Mouse (Mus musculus) R1 (cell line): ENCODE measurements at regions not wholly inside any gene's neighbourhood (a gene's known extent, or its start where the extent isn't known, plus 50 kb on each side); places are given as distances from the start of the nearest gene placed in this dataset.

Experiments used
- DNase-seq: peaks from one replicate; pipeline ENCODE4 v3.0.0-alpha.2; 2018; ENCODE audit warnings: low read depth, low spot score

DNA sequence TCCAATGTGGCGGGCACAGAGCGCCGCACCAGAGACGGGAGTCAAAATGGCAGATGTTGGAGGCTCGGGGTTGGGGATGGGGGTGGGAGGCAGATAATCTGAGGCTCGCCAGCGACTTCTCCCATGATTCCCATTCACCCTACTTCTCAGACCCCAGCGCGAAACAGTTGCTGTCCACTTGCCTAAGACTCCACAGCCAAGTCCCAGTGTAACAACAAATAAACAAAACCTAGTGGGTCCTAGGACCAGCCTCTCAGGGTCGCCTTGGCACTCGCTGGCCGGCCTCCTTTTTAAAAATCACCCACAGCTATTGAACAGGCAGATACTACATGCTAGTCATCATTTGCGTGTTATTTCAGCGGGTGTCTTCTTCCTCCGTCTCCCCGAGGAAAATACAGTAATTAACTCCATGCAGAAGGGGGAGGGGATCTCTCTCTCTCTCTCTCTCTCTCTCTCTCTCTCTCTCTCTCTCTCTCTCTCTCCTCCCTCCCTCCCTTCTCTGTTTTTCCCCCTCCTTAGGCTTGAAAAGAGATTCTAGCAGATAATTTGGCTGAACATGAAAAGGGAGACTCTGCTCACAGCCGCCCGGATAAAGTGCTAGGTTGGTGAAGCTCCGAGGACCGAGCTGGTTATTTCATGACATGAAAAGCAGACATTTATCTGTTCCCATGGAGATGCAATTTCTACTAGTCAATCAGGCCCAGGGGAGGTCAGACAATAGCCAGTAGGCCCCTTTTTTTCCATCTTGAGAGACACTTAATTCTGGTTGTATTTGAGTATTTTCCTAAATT, 71.9 kb upstream of the Zfp217 start:
- DNase-seq, result peak; percentile 44

DNA sequence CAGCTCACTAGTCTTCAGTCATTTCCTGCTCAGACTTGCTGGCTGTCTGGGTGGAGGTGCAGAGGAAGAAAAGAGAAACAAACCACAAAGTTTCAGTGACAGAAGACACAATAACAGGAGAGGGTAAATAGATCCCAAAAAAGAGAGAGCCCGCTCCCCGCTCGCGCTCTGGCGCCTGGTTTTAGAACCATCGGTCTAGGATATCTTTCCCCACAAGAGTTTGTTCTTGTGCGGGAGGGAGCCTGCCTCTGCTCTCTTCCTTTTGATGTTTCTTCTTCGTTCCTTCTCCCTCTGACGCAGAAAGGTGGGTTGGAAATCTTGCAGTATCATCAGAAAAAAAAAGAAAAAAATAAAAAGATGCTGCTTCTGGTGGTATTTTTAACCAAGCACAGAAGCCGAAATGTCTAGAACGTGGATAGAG, 71.3 kb upstream of the Zfp217 start:
- no peak for DNase-seq

DNA sequence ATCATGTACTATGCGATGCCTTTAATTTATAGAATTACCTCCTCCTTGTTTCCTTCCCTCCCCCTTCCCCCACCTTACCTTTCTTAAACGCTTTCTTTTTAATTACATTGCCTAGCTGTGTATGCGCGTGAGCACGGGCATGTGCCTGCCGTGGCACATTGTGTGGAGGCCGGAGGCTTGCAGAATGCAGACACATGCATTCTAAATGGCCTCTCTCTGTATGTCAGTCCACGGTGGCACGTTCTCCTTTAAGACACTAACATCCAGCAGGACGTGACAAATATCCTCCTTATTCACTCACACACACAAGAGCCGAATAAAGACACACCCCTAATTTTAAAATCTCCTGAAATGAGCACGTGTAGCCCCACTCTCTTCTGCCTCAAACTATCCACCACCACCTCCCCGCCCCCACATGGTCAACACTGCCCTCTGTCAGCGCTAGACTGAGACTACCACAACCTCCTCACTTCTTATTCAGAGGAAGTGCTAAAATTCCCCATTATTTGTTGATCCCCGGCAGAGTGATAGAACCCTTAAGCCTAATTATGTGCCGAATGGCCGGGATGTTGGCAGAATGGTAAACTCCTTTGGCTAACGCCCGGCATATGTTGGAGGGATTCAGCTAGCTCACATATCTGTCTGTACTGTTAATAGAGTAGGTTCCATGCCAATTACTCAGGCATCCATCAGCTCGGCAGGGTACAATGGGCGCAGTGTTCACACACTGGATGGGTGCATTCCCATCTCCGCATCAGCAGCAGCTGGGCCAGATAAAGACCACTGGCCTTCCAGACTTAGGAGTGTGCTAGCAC, 70.5 kb upstream of the Zfp217 start:
- DNase-seq, result no peak

DNA sequence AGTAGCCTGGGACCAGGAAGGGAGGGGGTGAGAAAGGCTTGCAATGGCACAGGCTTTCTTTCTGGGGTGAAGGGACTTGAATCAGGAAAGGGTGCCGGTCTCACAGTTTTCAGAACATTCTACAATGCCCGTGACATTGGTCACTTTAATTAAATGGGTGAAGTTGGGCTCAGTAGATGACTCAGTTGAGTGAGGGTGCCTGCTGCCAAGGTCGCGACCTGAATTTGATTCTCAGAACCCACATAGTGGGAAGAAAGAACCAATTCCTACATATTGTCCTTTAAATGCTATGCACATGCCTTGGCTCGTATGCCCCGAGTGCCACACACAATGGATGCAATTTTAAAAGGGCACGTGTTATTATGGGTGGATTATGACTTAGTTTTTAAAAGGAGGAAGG, 68.4 kb upstream of the Zfp217 start:
- DNase-seq, result no peak

DNA sequence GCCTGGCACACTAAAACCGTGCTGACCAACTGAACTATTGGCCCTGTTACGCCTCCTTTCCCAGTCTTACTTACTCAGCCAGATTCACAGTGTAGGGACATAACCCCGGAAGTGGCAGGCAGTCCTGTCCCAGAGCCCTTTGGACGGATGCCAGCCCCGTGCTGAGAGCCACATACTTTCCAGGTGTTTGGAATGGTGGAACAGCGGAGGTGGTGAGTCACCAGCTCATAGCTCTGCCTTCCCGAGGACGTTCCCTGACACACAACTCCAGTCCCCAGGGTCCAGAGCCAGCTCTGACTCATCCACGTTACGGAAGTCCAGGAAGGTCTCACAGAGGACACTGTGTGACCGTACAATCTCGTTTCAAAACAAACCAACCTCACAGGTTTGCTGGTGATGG, 61.2 kb upstream of the Zfp217 start:
- peak; percentile 57 for DNase-seq

DNA sequence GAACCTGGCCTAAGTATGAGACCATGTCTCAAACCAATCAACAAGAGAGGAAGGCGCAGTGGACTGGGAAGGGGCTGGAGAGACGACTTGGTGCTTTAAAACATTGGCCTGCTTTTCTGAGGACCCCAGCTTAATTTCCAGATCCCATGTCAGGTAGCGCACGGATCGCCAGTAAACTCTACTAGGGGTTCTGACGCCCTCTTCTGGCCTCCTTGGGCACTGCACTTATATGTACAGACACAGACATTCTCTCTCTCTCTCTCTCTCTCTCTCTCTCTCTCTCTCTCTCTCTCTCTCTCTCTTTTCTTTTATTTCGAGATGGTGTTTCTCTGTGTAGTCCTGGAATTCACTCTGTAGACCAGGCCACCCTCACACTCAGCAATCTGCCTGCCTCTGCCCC, 60.0 kb upstream of the Zfp217 start:
- peak; percentile 84 for DNase-seq

DNA sequence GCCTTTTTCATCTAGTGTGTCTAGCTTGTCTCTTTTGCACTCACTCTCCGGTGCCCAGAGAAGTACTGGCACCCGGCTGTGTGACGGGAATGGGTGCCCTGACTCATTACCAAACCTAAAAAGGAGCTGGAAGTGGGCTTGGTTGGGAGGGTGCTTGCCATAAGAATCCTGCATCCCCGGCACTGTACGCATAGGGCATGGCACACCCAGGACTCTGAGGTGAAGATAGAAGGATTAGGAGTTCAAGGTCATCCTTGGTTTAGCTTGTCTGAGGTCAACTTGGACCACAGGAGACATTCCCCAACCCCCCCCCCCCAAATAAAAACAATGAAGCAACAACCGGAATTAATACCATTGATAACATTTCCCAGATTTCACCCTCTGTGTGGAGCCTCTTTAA, 59.5 kb upstream of the Zfp217 start:
- peak; percentile 71 for DNase-seq

DNA sequence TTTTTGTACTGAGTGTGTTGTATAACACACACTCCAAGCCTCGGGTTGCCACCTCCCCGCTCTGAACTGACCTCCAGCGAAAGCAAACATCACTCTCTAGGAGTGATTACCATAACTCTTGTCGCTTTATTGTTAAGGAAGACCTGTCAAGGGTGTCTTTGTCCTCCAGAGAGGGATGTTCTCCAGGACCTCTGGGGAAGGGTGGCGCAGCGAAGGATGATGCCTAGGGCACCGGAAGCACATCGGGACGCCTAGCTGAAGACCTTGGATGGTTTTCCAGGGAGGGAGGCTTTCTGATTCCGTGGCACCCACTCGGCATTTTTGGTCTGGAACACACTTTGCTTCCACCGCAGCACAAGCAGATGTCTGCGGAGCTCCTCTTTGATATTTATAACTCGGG, 59.0 kb upstream of the Zfp217 start:
- DNase-seq, result peak; percentile 73

DNA sequence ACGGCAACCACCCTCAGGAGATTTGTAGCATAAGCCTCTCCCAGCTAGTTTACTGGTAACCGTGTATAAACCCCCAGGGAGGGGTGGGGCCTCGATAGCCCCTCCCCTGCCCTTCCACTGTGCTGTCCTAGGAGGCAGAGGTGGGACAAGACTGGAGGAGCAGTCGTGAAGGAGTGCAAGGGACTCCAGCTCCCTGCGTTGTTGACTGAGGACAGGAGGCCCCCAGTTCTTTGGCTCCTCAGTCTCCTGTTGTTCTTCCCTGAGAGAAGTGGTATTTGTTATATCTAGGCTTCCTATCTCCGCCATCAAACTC, 58.5 kb upstream of the Zfp217 start:
- peak; percentile 93 for DNase-seq

DNA sequence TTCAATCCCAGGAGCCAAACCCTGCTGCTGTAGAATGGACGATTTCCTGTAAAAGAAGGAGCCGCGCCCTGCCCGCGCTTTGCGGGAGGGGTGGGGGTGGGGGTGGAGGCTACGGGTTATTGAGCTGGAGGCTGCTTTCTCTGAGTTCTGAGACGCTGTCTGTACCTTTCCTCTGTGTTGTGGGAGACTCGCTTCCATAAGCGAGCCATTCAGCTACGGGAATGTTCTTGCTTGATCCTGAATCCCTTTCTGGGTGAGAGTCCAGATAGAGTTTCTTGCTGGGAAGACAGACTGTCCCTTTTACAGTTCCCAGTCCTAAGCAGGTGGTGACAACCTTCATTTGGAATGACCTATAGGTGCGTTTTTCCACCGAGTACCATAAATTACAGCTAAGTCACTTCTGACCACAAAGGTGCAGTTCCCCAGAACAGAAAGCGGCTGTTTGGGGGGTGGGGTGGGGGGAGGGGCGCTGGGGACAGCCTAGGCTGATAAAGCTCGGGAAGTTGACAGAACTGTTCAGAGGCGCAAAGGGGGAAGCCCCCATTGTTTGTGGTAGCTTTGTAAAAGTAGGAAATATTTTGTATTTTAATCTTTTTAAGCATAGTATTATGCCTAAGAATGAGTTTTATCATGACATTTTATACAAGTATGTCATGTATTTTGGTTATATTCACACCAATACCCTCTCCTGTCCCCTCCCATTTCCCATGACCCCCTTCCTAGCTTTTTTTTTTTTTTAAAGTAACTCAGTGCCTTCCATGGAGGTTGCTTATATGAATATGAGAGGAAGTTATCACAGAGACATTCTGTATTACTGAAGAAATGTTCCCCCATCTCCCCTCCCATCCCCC, 57.9 kb upstream of the Zfp217 start:
- DNase-seq, result peak; percentile 83

DNA sequence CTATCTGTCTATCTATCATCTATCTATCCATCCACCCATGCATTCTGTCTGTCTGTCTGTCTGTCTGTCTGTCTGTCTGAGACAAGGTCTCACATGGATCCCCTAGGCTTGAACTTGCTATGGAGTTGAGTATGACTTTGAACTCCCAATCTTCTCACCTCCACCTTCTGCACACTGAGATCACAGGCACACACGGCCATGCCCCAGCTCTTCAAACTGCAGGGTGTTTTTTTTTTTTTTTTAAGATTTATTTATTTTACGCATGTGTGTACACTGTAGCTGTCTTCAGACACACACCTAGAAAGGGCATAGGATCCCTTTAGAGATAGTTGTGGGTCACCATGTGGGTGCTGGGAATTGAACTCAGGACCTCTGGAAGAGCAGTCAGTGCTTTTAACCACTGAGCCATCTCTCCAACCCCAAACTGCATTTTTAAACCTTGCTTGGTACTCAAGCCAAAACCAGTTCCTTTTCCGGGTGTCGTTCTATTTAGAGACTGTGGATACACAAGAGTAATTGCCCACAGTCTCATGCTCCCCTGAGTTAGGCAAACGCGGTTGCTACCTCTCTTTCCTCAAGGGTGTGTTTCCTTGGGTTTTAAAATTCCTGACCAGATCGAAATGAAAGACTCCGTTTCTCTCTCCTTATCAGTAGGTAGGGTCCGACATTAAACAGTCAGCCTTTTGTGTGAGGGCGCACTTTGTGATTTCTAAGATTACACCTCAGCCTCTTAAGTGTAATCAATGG, 57.0 kb upstream of the Zfp217 start:
- DNase-seq, result peak; percentile 54

DNA sequence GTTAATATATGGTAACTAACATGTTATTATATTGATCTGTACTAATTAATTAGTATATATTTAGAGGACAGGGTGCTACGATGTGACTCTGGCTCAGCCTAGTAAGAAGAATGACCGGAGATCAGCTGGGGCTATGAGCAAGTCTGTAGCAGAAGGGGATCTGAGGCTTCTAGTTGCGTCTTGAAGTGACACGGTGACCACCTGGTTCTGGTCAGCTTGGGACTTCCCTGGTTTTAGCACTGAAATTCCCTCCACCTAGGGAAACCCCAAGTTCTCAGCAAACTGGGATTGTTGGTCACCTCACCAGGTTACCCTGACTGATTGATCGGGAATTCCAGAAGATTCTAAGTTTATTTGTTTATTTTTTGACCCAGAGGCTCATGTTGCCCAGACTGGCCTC, 55.6 kb upstream of the Zfp217 start:
- DNase-seq, result no peak

DNA sequence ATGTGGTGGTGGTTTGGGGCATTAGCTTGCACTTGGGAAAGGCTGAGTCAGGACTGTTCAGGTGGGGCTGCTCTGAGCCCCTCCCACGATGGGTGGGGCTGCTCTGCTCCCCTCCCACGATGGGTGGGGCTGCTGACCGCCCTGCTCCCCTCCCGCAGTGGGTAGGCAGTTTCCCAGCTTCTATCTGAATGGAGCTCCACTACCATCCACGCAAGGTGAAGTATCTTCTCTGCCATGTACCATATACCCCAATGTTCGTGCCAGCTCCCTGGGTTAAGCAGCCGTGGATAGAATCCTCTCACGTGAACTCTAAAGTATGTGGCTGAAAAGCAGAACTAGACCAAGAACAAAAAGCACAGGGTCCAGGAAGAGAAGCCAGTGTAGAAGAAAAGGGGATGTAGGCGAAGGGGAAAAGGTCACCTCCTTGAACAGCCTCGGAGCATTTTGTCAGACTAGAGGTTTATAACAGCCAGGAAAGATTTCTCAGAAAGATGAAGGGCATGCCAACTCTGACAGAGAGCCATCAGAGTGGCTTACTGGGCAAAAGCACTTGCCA, 54.0 kb upstream of the Zfp217 start:
- peak; percentile 85 for DNase-seq
